Mouse (Mus musculus) kidney, postnatal 36 days (tissue): ENCODE results near the gene Gm43638.
"Not testable (repeated sequence)": the region's sequence is repeated elsewhere in the genome, so short reads cannot be mapped to it uniquely, and the experiment has no call there.

ENCODE experiments used
- DNase-seq, 2 experiments: peaks; one replicate each; pipeline ENCODE4 v3.0.0; 2021 to 2022; ENCODE audit warnings: mixed read lengths in 2 of 2

The Gm43638 gene

GRCm38 (mm10) chr5:87486706-87487105 lies at the start of gene Gm43638:
TSS of gene Gm43638 (minus strand) at chr5:87486806.
- DNase-seq: not testable (repeated sequence)

GRCm38 (mm10) chr5:87535994-87536644 lies 49.5 kb upstream of the Gm43638 start:
- peak; percentile 80 to 87 for DNase-seq

- DNase-seq: peak; percentile 28 to 76
These were observed 45.7 kb upstream of the Gm43638 start for GRCm38 (mm10) chr5:87532288-87532687.

GRCm38 (mm10) chr5:87523561-87523960 lies 37.0 kb upstream of the Gm43638 start:
- peak; percentile 19 to 39 for DNase-seq

GRCm38 (mm10) chr5:87505776-87506458 lies 19.3 kb upstream of the Gm43638 start:
- no peak for DNase-seq

- no peak for DNase-seq
These were observed 16.1 kb upstream of the Gm43638 start for GRCm38 (mm10) chr5:87502687-87503086.

- peak in 1 of 2 experiments; percentile 36 for DNase-seq
These were observed 12.7 kb upstream of the Gm43638 start for GRCm38 (mm10) chr5:87499341-87499740.

GRCm38 (mm10) chr5:87498936-87499335 lies 12.3 kb upstream of the Gm43638 start:
- peak; percentile 18 to 56 for DNase-seq

- DNase-seq: no peak
These were observed 4.2 kb upstream of the Gm43638 start, which contains the start of gene Ugt2a1 for GRCm38 (mm10) chr5:87490771-87491170. TSS of gene Ugt2a1 (minus strand) at chr5:87490871.

GRCm38 (mm10) chr5:87482160-87482559 lies 4.4 kb downstream of the Gm43638 start, which contains the start of gene Ugt2a2:
TSS of gene Ugt2a2 (minus strand) at chr5:87482260.
- no peak for DNase-seq

- DNase-seq: no peak
These were observed 27.8 kb downstream of the Gm43638 start for GRCm38 (mm10) chr5:87458810-87459209.

GRCm38 (mm10) chr5:87457701-87458100 lies 28.9 kb downstream of the Gm43638 start:
- no peak for DNase-seq

GRCm38 (mm10) chr5:87456216-87456850 lies 30.3 kb downstream of the Gm43638 start:
- peak; percentile 18 to 44 for DNase-seq

- DNase-seq: no peak
These were observed 31.1 kb downstream of the Gm43638 start for GRCm38 (mm10) chr5:87455519-87455918.

GRCm38 (mm10) chr5:87452514-87452913 lies 34.1 kb downstream of the Gm43638 start:
- not testable (repeated sequence) for DNase-seq

GRCm38 (mm10) chr5:87436264-87436663 lies 50.3 kb downstream of the Gm43638 start:
- peak; percentile 27 to 39 for DNase-seq

GRCm38 (mm10) chr5:87425676-87426075 lies 60.9 kb downstream of the Gm43638 start:
- peak in 1 of 2 experiments; percentile 9 for DNase-seq

- DNase-seq: peak; percentile 12 to 43
These were observed 62.6 kb downstream of the Gm43638 start, which contains the start of gene Ugt2b38 for GRCm38 (mm10) chr5:87424041-87424440. TSS of gene Ugt2b38 (minus strand) at chr5:87424203.
